In the genomic region with DNA sequence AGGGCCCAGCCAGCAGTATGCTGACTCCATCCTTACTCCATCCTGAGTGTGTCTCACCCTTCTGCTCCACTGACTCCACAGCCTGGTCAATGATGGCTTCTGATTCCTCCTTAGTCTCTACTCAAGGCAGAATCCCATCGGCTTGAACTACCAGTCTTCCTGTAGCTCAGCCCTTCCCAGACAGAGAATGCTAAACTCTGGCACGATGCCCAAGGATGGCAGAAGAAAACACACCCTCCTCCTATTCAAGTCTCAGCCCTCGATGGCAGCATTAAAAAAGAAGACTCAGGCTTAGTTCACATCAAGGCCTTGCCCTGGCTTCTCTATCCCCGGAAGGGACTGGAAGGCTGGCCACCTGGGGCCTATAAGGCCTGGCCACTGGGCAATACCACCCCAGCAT, we compare ENCODE assay signal across 13 mouse cellular contexts.
"Had no signal": no experiment of that assay in that cellular context is flagged by ENCODE, and none has a peak within 500 bp of the region (broad histone marks: within the 10 kb centered on the region; RNA-seq: fewer than 3 reads in every experiment).

No protein-coding gene starts in this region.

- H3K4me2 ChIP-seq: limb, embryonic 15.5 days; midbrain, embryonic 13.5 days; neural tube, embryonic 15.5 days had no signal

- H3K27ac ChIP-seq: limb, embryonic 15.5 days; liver, embryonic 14.5 days; midbrain, embryonic 13.5 days; neural tube, embryonic 15.5 days; stomach, postnatal 0 days had no signal

- DNase-seq: kidney, postnatal 36 days; layer of hippocampus, adult 9-11 months; layer of hippocampus, postnatal 36 days; lung, adult 18-20 months; right cerebral cortex, postnatal 25 days; thymus, adult 18-20 months; thymus, postnatal 14 days had no signal

- H3K9ac ChIP-seq: limb, embryonic 15.5 days; liver, embryonic 14.5 days; midbrain, embryonic 13.5 days; neural tube, embryonic 15.5 days had no signal

- H3K9me3 ChIP-seq: limb, embryonic 15.5 days; neural tube, embryonic 15.5 days had no signal

- ATAC-seq: midbrain, embryonic 13.5 days had no signal

- H3K4me3 ChIP-seq: limb, embryonic 15.5 days; midbrain, embryonic 13.5 days; myocyte; neural tube, embryonic 15.5 days had no signal

- H3K36me3 ChIP-seq: limb, embryonic 15.5 days; midbrain, embryonic 13.5 days; neural tube, embryonic 15.5 days had no signal
